Mouse (Mus musculus) kidney, adult 2 months (tissue): ENCODE data around the gene Mettl11b.
"Not testable (repeated sequence)": the region's sequence is repeated elsewhere in the genome, so short reads cannot be mapped to it uniquely, and the experiment has no call there.

ENCODE experiments used
- CTCF ChIP-seq: fragments of 200-500 bp; conservative IDR thresholded peaks from 2 replicates; pipeline ENCODE4 v1.5.1; 2011; ENCODE audit warnings: low read depth, mild to moderate bottlenecking, control low read depth, low read length, moderate library complexity, mixed read lengths; ENCODE audit not compliant: insufficient read depth, insufficient read length
- POLR2A ChIP-seq: fragments of 200-500 bp; IDR thresholded peaks from one replicate; pipeline ENCODE4 v1.6.1; 2011; ENCODE audit warnings: low read depth, low read length, control low read depth

- not testable (repeated sequence) for TF ChIP-seq POLR2A, CTCF
These were observed 6.1 kb upstream of the Mettl11b start for GRCm38 (mm10) chr1:163731166-163731565.
